Mouse (Mus musculus): ENCODE data around the gene Itpkc.

GRCm38 (mm10) chr7:27162780-27163449, 65.5 kb downstream of the Itpkc start:
- TF ChIP-seq POLR2A (IDR thresholded peaks at IDR 0.05; ENCODE audit: borderline replicate concordance, low read depth, low read length) = no peak
- no peak for TF ChIP-seq CTCF (IDR thresholded peaks at IDR 0.05; ENCODE audit: low read depth, low read length)

All from bone marrow macrophage, adult 2 months (primary cell).